Mouse (Mus musculus): ENCODE results near the gene Gbgt1.

- TF ChIP-seq CTCF (IDR thresholded peaks at IDR 0.05; ENCODE audit: borderline replicate concordance, insufficient read depth, low read depth, low read length) (no peak), POLR2A (IDR thresholded peaks at IDR 0.05; ENCODE audit: borderline replicate concordance, insufficient read depth, low read length) (no peak)
Observed at GRCm38 (mm10) chr2:28522166-28522565, 25.5 kb downstream of the Gbgt1 start.

Data from cerebellum, adult 2 months (tissue).